Mouse (Mus musculus): ENCODE results near the gene Cdk17.

Gene Cdk17

DNA sequence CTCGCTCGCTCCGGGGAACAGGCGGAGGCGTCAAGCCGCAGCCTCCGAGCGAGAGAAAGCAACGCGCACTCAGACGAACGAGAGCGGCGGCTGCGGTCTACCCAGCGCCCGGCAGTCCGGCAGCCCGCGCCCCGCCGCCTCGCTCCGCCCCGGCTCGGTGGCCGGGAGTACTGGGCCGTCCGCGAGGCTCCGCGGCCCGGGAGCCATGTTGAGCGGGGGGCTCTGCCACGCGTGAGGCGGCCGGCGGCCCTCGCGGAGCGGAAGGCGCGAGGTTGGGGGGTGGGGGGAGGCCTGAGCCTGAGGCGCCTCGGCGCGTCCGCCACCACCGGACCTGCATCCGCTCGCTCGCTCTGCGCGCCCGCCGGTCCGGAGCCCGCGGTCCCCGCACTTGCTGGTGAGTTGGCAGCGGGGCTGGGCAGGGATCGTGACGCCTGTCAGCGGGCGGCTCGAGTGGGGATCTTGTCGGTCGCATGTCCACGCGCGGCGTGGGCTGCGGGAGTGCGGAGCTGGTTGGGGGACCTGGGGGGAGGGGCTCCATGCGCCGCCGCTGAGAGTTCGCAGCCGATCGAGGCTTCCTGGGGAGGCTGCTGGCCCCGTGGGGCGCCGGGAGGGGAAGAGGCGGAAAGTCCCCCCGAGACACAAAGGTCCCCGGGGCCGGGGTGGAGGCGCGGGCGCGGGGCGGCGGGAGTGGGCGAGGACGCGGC lies at the start of gene Cdk17:
TSS of gene Cdk17 (plus strand) at position 69 of the 704 bp plus-strand sequence.
- DNase-seq (ENCODE audit: low spot score in 2 of 2) = peak; percentile 46 to 52

DNA sequence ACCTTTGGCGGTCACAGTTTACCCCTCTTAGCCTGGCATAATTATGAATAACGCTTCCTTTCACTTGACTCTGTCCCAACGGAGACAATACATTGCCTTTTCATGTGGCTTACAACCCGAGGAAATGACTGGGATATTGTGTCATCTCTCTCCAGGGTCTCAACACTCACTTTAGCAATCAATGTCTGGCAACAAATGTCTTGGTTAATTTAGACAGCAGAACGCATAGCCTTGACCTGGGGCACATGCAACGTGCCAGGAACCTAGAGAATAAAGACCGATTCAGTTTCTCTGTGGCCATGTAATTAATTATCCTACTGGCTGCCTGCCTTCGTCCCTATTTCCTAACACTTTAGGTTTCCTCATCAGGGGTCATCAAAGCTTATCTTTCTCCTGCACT lies 49.3 kb upstream of the Cdk17 start:
- DNase-seq (ENCODE audit: low spot score in 2 of 2) = no peak

DNA sequence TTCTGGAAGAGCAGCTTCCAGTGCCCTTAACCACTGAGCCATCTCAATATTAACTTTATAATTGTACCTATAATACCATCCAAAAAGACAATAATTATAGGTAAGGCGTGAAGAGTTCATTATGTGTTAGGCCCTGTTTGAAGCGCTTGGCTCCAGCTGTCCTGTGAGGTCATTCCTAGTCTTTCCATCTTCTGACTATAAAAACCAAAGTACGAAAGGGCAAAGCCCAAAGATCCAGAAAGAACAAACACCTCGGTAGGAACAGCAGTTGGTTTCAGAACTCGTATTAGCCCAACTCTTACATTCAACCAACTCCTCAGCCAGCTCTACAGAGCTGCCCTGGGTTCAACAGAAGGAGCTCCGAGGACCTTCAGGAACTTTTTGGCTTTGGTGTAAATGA lies 48.7 kb upstream of the Cdk17 start:
- no peak for DNase-seq (ENCODE audit: low spot score in 2 of 2)

DNA sequence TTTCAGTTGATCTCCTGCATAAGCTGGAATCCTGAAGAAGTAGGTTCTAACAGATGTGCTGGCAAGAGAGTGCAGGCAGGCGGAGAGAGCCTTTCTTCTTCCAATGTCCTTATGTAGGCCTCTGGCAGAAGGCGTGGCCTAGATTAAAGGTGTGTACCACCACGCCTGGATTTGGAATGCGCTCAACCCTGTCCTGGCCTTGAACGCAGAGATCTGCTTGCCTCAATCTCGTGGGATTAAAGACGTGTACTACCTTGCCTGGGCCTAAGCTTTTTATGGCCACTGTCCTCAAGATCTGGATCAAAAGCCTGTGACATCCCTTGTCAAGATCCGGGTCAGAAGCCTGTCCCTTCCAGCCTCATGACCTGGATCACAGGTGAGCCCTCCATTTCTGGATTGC lies 46.7 kb upstream of the Cdk17 start:
- DNase-seq (ENCODE audit: low spot score in 2 of 2) = no peak

DNA sequence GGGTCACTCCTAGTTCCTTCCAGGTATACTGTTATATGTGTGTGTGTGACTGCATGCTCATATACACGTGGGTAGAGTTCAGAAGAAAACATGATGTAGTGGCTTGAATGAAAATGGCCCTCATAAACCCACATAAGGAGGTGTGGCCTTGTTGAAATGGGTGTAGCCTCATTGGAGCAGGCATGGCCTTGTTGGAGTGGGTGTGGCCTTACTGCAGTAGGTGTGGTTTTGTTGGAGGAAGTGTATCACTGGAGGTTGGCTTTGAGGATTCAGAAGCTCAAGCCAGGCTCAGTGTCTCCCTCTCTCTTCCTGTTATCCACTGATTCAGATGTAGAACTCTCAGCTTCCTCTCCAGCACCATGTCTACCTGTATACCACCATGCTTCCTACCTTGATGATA lies 45.9 kb upstream of the Cdk17 start:
- DNase-seq (ENCODE audit: low spot score in 2 of 2) = no peak

DNA sequence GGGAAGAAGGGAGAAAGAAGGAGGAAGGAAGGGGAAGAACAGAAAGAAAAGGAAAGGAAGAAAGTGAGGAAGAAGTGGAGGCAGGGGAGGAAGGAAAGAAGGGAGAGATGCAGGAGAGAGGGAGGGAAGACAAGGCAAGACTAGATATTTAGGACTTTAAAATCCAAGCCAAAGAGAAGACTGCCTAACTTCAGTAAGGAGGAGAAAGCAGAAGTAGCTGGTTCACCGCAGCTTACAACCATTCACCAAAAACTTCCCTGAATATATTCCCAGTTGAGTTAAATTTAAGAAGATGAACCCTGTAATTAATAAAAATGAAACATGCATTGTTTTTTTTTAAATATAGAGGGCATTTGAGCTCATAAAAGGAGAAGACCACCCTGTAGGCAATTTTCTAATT lies 44.9 kb upstream of the Cdk17 start:
- DNase-seq (ENCODE audit: low spot score in 2 of 2) = no peak

DNA sequence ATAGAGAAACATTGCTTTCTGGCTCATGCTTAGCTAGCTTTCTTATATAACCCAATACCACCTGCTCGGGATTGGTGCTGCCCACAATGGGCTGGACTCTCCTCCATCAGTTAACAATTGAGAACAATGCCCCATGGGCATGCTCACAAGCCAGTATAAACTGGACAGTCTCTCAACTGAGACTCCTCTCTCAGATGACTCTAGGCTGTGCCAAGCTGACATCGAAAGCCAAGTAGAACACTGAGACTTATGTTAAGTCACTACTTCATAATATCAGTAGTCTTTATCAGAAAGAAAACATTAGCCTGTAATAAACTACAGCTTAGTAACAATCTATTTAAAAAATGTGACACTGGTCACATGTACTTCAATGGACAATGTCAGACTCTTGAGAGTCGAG lies 44.0 kb upstream of the Cdk17 start:
- DNase-seq (ENCODE audit: low spot score in 2 of 2) = no peak

DNA sequence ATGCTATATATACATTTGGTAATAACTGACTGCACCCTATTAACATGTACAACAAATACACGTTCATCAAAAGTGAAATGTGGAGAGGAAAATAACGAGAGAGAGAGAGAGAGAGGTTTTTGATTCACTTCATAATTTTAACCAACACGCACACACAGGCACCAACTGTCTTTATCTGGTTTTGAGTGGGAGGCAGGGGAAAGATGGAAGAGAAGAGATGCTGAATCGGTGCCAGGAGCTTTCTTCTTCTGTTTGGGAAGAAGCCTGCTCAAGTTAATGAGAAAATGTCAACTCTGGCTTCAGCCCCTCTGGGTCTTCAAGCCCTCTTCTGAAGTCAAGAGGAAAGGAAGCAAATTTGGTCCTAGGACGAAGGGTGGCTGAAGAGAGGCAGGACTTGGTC lies 40.9 kb upstream of the Cdk17 start:
- peak; percentile 32 to 53 for DNase-seq (ENCODE audit: low spot score in 2 of 2)

DNA sequence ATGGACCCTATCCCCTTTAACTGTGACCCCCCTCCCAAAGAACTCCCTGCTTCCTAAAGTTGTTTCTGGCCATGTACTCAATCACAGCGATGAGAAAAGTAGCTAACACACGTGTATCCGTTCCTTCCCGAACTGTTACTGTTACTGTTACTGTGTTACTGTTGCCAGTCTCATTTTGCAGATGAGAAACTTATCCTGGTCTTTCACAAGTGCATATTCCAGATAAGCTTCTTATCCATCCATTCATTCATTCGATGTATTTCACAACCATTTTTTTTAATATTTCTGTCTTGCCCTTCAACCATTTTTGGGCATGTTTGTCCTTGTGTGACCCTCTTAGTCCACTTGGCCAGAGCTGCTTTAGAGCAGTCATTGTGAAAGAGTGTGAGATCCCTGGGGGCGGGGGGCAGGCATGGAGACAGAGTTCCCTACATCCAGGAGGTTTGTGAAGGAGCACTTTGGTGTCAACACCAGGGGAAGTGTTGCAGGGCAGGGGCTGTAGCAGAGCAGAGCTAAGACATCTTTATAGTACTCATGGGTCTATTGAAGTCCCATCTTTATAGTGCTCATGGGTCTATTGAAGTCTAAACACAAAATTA lies 39.3 kb upstream of the Cdk17 start:
- DNase-seq (ENCODE audit: low spot score in 2 of 2) = no peak

DNA sequence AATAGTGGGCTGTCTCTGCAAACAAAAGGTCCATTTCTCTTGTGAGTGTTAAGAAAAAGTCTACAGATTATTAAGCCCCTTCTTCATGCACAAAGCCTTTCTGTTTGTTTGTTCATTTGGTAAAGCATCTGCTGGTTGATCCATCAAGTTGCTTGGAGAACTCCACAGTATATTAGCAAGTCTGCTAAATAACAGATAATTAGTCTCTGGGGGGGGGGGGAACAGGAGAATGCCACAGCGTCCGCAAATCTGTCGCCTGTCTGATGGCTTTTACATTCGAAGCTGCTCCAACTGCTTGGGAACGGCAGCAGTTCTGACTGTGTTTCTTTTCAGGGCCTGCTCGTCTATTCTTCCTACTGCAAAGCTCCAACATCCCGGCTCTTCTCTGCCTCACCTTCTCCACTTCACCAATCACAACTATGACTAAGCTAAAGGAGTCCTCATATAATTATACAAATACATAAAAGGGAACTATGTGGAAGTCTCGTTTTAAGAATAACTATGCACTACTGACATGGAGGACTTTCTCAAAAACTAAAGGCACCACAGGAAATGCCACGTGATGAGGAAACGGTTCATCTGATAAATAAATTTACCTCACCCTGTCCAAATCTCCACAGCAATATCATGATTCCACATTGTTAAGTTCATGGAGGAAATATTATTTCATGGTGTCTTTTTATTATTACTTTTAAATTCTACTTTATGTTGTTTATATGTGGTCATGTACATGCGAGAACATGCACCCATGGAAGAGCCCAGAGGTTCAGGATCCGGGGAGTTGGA lies 38.1 kb upstream of the Cdk17 start:
- DNase-seq (ENCODE audit: low spot score in 2 of 2) = no peak

DNA sequence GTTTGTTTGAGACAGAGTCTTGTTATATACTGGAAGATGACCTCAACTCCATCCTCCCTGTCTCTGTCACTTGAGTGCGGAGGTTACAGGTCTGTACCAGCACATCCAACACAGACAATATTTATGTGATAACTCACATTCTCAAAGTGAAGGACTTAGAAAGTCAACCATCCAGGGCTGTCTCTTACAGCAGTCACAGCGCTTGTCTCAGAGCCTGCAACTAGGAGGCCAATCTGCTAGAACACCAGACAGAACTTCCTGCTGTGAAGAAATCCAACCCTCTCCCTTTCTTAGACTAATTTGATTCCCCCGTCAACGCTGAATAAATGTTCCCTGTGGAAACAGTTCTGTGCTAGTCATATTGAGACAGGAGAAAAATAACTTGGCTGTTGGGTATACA lies 37.4 kb upstream of the Cdk17 start:
- DNase-seq (ENCODE audit: low spot score in 2 of 2) = no peak

DNA sequence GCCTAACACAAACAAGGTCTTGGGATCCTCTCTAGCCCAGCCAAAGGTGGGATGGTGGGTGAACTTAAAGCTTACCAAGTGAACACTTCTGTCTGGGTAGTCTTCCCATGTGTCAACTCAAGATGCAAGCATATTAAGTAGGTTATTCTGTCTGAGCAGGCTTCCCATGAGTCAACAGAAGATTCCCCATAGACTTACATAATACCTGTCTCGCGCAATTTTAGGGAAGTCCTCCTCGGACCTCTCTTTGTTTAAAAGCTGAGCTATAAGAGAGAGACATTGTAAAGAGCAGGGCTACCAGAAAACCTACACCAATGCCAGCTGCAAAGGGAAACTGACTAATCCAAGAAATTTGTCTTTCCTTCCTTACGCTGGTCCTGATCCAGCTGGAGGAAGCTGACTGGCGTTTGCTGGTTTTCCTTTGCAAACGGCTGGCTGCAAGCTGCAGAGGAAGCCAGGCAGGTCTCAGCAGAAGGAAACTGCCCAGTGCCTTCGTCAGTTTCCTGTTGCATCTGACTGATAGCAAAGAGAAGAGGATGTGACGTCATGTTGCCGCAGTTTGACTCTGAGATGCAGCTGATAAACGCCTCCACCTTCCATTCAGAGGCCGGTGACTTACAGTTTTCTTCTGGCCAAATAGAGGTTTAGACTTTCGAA lies 36.6 kb upstream of the Cdk17 start:
- DNase-seq (ENCODE audit: low spot score in 2 of 2) = no peak

DNA sequence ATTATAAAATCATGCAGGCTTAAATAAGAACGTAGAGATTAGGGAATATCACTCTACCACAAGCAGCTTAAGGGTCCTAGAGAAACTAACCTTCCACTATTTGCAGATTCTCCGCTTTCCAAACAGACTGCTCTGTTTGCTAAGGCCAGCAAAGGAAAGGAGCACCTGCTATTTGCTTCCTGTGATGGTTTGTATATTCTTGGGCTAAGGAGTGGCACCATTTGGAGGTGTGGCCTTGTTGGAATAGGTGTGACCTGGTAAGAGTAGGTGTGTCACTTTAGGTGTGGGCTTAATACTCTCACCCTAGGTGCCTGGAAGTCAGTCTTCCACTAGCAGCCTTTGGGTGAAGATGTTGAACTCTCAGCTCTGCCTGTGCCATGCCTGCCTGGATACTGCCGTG lies 34.6 kb upstream of the Cdk17 start:
- DNase-seq (ENCODE audit: low spot score in 2 of 2) = no peak

DNA sequence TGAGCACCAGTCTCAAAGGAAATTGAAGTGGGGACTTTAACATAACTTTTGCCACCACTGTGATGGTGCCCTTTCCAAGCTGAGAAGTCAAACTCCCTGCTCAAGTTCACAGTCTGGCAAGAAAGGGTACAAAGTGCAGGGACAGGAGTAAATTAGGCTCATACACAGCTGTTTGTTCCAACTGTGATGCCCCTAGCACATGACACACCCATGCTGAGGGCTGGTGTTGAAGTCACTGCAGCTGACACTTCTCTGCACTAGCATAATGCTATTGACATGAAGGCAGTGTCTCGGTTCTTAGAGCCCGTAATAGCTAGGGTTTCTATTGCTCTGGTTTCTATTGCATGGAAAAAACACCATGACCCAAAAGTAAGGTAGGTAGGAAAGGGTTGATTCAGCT lies 32.1 kb upstream of the Cdk17 start:
- no peak for DNase-seq (ENCODE audit: low spot score in 2 of 2)

DNA sequence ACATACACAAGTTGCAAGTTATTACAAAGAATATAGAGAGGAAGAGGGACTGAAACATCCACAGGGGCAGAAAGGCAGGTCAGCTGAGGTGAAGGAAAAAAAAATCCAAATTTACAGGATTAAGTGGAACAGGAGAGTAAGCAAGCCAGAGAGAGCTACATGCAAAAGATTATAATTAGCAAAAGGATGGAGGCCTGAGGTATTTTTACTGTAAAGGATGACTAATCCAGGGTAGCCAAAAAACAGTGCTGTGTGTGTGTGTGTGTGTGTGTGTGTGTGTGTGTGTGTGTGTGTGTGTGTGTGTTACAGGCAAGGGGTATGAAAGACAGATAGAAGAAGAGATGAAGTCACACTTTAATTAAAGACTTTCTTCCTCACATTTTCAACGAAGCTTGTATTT lies 31.3 kb upstream of the Cdk17 start:
- no peak for DNase-seq (ENCODE audit: low spot score in 2 of 2)

DNA sequence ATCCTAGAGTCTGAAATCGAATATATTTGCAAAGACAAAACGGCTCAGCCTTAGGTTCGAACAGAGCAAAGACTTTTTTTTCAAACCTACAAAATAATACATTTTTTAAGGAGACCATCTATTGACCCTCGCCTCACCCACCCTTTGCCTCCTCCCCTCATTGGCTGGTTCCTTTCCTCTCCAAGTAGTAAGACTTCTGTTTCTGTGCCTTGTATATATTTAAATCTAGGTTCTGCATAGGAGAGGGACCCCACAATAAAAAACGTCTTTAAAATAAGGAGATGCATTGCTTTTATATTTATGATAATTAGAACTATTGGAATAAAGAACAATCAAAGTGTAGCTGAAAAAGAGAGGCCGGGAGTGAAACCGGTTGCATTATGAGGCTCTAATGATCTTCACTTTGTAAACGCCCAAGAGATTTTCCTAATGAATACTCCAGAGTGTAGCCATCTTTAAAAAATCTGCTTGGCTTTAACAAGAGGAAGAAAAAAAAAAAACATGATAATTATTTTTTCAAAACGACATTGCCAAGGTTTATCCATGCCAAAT lies 30.7 kb upstream of the Cdk17 start:
- DNase-seq (ENCODE audit: low spot score in 2 of 2) = no peak

DNA sequence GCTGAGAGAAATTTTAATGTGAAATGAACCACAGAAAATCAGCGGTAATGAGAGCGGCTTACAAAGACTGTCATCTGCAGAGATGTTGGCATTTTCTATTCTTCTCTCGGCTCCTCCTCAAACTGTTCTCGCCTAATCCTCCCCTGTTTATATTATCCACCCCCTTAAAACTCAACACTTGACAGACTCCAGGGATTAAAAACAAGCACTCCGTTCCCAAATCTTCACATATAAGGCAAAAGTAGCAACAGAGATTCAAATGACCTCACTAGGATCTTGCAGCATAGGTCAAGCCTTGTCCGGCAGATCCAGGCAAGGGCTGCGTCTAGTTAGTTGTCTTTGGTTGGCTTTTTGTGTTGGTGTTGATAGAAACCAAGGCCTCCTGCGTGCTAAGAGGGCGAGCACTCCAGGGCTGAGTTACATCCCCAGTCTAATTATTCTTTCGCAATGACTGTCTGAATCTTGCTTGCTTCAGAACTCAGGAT lies 30.2 kb upstream of the Cdk17 start:
- DNase-seq (ENCODE audit: low spot score in 2 of 2) = no peak

DNA sequence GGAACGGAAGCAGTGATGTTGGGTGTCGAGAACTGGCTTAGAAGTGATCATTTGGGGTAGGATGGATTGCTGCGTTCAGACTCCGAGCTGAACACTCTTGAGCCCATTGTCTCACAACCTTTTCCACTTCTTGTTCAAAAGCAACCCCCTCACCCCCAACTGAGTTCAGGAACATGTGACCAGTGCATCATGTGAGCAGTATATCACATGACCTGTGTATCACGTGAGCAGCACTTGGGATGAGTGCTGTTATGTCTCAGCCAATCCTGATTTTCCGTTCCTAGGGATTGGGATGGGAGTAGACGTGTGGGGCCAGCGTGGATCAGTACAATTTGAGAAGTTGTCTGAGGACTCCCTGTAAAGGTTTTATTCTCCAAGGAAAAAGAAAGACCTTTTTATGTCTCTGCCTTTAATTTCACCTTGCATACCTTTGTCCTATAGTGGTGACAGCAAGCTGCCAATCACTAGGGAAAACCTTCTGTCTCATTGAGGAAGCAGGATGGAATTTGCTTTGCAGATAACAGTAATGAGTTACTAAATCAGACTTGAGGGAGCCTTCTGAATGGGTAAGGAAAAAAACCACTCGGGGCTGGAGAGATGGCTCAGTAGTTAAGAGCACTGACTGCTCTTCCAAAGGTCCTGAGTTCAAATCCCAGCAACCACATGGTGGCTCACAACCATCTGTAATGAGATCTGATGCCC lies 28.7 kb upstream of the Cdk17 start:
- no peak for DNase-seq (ENCODE audit: low spot score in 2 of 2)

DNA sequence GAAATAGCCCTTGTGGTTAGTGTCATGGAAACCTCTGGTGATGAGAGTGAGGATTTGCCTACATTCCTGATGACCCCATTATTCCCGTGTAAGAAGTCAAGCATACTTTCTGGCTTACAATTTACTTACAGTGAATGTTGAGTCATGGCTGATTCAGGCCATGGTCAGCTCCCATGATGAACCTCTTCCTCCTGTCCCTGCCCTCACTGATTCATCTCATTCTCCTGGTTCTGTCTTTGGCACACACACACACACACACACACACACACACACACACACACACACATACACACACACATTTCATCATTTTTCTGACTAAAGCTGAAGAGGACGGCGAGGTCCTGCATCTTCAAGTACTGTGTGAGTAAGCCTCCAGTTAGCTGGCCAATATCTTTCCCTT lies 21.9 kb upstream of the Cdk17 start:
- DNase-seq (ENCODE audit: low spot score in 2 of 2) = no peak

DNA sequence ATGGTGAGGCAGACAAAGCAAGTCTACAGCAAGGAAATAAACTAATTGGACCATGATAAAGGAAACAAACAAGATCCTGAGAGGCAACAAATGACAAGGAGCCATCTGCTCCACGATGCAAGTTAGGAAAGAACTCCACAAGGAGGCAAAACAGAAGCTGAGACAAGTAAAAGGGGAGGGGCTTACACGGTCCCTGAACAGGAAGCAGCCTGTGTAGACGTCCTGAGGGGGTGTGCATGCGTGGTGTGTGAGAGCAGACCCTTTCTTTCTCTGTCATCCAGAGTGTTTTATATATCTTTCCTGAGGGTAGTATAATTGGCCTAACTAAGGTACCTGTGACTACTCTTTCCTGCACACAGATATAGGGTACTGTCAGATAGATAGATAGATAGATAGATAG lies 19.9 kb upstream of the Cdk17 start:
- no peak for DNase-seq (ENCODE audit: low spot score in 2 of 2)

DNA sequence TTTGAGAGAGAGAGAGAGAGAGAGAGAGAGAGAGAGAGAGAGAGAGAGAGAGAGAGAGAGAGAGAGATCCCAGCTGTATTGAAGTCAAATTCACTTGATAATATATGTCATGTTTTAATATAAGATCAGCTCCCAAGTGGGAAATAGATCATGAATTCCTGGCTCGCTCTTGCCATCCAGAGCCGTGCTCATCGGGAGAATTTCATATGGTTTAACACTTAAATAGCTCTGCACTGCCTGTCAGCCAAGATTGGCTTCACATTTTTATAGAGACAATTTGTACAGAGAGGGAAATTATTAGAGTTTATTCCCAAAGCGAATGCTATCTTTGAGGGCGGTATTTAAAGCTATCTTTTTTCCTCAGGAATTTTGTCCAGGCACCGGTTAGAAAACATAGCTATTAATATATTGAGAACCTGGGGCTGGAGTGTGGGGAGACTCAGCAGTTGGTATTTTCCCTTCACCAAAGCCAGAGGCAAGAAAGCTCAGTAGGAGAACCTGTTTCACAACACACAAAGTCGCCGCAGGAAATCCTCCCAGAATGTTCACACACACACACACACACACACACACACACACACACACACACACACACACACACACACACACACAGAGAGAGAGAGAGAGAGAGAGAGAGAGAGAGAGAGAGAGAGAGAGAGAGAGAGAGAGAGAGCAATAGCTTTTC lies 17.9 kb upstream of the Cdk17 start:
- DNase-seq (ENCODE audit: low spot score in 2 of 2) = no peak
